Mouse (Mus musculus) left cerebral cortex, postnatal 36 days (tissue): Measurements from ENCODE around the gene Rpl22l1. TPM values are rescaled to one million over a fixed set of nuclear protein-coding genes. Genes with fewer than 3 reads are reported as not detected.
"Not testable (repeated sequence)": the region's sequence is repeated elsewhere in the genome, so short reads cannot be mapped to it uniquely, and the experiment has no call there.

Experiments
- DNase-seq, 2 experiments: peaks; one replicate each; pipeline ENCODE4 v3.0.0; 2021 to 2022; ENCODE audit warnings: low spot score in 2 of 2, mixed read lengths in 1 of 2
- intact Hi-C: fragments of 180-260 bp; cut with DNase I; formaldehyde crosslinking; loops from one replicate; pipeline ENCODE4 v1.15.1; 2025
- total RNA-seq, 2 experiments: library from RNA; stranded (reverse); gene quantifications; 2 replicates each; pipeline ENCODE4 v1.2.3; 2021

The Rpl22l1 gene
- total RNA-seq = 100 to 1,000 TPM; 196 to 200 TPM

- DNase-seq = peak; percentile 97 to 98
- intact Hi-C loops = no loop called here
Observed at GRCm38 (mm10) chr3:28805301-28806097, at the start of gene Rpl22l1. TSS of gene Rpl22l1 (plus strand) at chr3:28805436.

GRCm38 (mm10) chr3:28755477-28755876 lies 49.8 kb upstream of the Rpl22l1 start:
- intact Hi-C loops = no loop called here
- DNase-seq = no peak

- intact Hi-C loops = no loop called here
Observed at GRCm38 (mm10) chr3:28761225-28761789, 43.9 kb upstream of the Rpl22l1 start.

GRCm38 (mm10) chr3:28766935-28767334 lies 38.3 kb upstream of the Rpl22l1 start:
- DNase-seq = no peak
- intact Hi-C loops = no loop called here

More at GRCm38 (mm10) chr3:28761225-28761789, 43.9 kb upstream of the Rpl22l1 start:
- DNase-seq = no peak

- intact Hi-C loops = no loop called here
- DNase-seq = no peak
Observed at GRCm38 (mm10) chr3:28768222-28768621, 37.0 kb upstream of the Rpl22l1 start.

- DNase-seq, intact Hi-C loops: not testable (repeated sequence)
Observed at GRCm38 (mm10) chr3:28772919-28773318, 32.3 kb upstream of the Rpl22l1 start.

- no peak for DNase-seq
- intact Hi-C loops = no loop called here
Observed at GRCm38 (mm10) chr3:28775361-28775760, 29.9 kb upstream of the Rpl22l1 start.

- DNase-seq = no peak
- intact Hi-C loops = no loop called here
Observed at GRCm38 (mm10) chr3:28775958-28776357, 29.3 kb upstream of the Rpl22l1 start.

GRCm38 (mm10) chr3:28776491-28776890 lies 28.7 kb upstream of the Rpl22l1 start:
- no peak for DNase-seq
- intact Hi-C loops = no loop called here

- DNase-seq = no peak
- intact Hi-C loops = no loop called here
Observed at GRCm38 (mm10) chr3:28780511-28780910, 24.7 kb upstream of the Rpl22l1 start.

GRCm38 (mm10) chr3:28780994-28781393 lies 24.2 kb upstream of the Rpl22l1 start, which contains the start of gene Eif5a2:
TSS of gene Eif5a2 (plus strand) at chr3:28781276.
- peak; percentile 90 to 91 for DNase-seq
- intact Hi-C loops = no loop called here

GRCm38 (mm10) chr3:28781422-28781821 lies 23.8 kb upstream of the Rpl22l1 start:
- intact Hi-C loops = no loop called here
- DNase-seq = no peak

GRCm38 (mm10) chr3:28781848-28782247 lies 23.4 kb upstream of the Rpl22l1 start:
- intact Hi-C loops = no loop called here

GRCm38 (mm10) chr3:28784176-28784575 lies 21.1 kb upstream of the Rpl22l1 start:
- intact Hi-C loops = no loop called here
- DNase-seq = no peak

More at GRCm38 (mm10) chr3:28781848-28782247, 23.4 kb upstream of the Rpl22l1 start:
- DNase-seq = no peak

- DNase-seq = no peak
- intact Hi-C loops = no loop called here
Observed at GRCm38 (mm10) chr3:28794835-28795234, 10.4 kb upstream of the Rpl22l1 start.

GRCm38 (mm10) chr3:28808039-28808643 lies 2.9 kb downstream of the Rpl22l1 start:
- intact Hi-C loops = no loop called here

GRCm38 (mm10) chr3:28811441-28811840 lies 6.2 kb downstream of the Rpl22l1 start:
- no peak for DNase-seq
- intact Hi-C loops = no loop called here

More at GRCm38 (mm10) chr3:28808039-28808643, 2.9 kb downstream of the Rpl22l1 start:
- DNase-seq = no peak

GRCm38 (mm10) chr3:28814361-28814760 lies 9.1 kb downstream of the Rpl22l1 start:
- DNase-seq = no peak
- intact Hi-C loops = loop anchor here (2.0 kb wide), 1 partner anchor 154 kb away; no protein-coding TSS in a partner anchor

GRCm38 (mm10) chr3:28816010-28816540 lies 10.8 kb downstream of the Rpl22l1 start:
- no peak for DNase-seq
- intact Hi-C loops = no loop called here

- no peak for DNase-seq
- intact Hi-C loops = no loop called here
Observed at GRCm38 (mm10) chr3:28826272-28826671, 21.0 kb downstream of the Rpl22l1 start.
